Mouse (Mus musculus) retina, postnatal 1 day (tissue): ENCODE data around the gene Smoc1.

Source experiments
- DNase-seq: peaks from one replicate; pipeline ENCODE4 v3.0.0-alpha.2; 2012

Gene Smoc1

GRCm38 (mm10) chr12:81026277-81026994 is at the start of gene Smoc1:
Smoc1 (plus strand) TSS chr12:81026808.
- DNase-seq, result peak; percentile 94

DNA sequence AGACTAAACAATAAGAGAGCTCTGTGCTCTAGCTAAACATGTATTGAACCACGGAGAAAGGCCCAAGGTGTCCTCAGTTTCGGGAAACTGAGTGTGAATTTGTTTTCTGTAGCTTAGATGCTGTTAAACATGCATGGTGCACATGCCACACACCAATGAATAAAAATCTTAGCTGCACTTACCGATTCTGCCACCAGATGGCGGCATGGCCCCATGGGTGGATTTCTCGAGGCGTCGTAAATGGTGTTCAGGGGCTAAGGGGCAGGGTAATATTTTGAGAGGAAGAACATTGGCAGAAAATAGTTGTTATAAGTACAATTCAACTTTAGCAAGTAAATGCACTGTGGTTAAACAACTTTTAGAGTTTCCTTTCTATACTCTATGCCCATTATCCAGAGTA is 44.3 kb upstream of the Smoc1 start:
- peak; percentile 79 for DNase-seq

GRCm38 (mm10) chr12:80983695-80984094 is 42.9 kb upstream of the Smoc1 start:
- DNase-seq, result peak; percentile 48

DNA sequence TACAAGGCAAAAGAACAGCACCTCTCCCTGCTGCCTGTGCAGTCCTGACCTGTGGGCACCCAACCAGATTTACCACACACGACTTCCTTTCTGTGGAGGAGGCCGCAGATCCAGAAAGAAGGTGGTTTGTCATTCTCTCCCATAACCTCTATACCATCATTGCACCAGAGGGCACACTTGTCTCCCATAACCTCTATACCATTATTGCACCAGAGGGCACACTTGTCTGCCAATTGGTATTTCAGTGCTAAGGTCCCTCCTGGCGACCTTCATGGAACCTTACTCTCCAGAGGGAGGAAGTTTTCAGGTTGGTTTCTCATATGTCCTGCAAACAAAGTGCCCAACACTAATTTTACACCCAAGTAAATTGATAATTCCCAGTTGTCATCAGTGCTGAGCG is 40.0 kb upstream of the Smoc1 start:
- DNase-seq, result no peak

DNA sequence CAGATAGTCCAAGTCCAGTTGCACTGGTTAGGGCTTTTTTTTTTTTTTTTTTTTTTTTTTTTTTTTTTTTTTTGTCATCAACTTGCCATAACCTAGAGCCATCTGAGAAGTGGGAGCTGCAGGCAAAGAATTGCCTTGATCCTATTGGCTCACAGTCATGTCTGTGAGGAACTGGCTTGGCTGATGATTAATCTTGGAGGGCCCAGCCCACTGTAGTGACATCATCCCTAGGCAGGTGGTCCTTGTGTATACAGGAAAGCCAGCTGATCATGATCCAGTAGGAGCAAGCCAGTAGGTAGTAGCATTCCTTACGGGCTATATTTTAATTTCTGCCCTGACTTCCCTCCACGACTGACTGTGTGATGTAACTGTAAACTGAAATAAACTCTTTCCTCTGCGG is 38.3 kb upstream of the Smoc1 start:
- DNase-seq, result peak; percentile 65

DNA sequence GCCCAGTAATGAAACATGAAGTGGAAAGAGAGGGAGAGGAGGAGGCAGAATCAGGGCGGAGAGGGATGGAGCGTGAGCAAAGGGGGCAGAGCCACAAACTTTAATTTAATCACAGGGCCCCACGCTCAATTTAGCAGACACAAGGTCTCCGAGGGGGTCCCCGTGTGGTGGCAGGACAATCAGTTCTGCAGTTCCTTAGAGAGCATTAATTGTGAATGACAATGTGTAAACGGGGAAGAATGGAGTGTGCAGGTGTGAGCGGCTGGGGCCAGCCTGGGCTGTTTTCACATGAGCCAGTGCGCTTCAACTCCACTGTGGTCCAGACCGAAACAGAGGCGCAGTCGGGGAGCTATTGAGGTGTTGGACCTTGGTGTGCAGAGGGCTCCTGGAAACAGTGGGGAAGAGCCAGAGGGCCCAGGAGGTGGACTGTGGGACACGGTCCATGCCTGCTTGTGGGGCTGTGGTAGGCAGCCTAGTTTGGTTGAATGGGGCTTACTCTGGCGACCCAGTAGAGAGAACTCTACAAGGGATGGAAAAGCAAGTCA is 35.6 kb upstream of the Smoc1 start:
- DNase-seq, result peak; percentile 82

DNA sequence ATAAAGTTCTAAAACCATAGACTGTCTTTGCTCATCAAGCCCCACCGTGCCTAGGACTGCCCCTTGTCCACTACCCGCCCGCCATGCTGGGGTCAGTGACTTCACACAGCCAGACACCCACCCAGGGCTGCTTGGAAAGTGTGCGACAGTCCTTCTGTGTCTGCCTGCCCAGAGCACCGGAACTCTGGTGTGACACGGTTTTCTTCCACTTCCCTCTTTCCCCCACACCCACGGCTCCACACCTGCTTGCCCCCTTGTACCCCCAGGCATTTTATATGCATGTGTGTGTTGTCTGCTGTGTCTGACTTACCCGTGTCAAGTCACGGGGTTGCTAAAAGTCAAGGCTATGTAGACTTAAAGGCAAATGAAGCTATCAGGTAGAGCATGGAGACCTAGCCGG is 34.8 kb upstream of the Smoc1 start:
- no peak for DNase-seq

- DNase-seq, result no peak
Measured at GRCm38 (mm10) chr12:80992540-80993122, 34.0 kb upstream of the Smoc1 start.

- no peak for DNase-seq
Measured at GRCm38 (mm10) chr12:80993773-80994172, 32.8 kb upstream of the Smoc1 start.

DNA sequence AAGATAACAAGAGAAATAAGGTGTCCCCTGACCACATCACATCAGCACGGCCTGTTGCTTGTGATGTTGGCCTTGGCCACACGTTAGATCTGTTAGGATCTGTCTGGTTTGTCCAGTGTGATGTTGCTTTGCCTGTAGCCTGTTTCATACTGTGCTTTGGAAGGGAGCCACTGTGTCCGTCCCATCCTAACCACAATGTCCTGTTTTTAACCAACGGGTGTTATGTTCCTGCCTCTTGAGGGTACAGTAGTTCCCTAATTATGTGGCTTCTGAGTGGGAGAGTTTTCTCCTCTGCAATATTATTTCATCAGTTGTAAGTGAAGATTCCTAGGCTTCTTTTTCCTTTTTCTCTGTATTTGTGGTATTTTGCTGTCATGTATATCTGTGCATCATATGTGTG is 31.3 kb upstream of the Smoc1 start:
- DNase-seq, result no peak

GRCm38 (mm10) chr12:80997652-80998051 is 29.0 kb upstream of the Smoc1 start:
- no peak for DNase-seq

DNA sequence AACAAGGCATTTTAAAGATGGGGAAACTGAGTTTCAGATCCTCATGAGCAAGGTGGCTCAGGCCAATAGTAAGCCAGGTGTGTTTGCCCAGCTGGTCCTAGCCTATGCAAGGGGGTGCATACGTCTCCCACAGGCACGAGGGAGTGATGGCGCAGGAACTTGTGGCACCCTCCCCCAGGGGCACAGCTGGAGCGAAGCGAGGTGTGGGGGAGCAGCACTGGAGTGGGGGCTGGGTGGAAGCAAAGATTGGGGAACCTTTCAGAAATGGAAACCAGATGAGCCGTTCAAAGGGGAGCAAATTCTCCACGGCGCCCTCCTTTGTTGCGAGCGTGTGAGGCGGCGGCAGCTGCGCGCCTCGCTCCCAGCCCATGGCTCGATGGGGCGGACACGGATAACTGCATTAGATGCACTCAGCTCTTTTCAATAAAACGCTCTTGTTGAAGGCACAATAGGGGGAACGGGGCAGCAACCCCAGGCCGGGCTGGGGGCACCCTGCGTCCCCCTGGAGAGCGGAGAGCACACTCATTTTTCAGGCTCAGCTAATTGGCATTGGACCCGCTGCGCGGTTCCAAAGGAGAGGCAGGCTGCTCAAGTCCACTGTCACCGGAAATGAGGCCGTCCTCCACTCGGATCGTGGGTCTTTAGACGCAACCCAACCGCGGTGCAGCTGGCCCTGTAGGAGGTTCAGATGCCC is 27.9 kb upstream of the Smoc1 start:
- DNase-seq, result peak; percentile 91

DNA sequence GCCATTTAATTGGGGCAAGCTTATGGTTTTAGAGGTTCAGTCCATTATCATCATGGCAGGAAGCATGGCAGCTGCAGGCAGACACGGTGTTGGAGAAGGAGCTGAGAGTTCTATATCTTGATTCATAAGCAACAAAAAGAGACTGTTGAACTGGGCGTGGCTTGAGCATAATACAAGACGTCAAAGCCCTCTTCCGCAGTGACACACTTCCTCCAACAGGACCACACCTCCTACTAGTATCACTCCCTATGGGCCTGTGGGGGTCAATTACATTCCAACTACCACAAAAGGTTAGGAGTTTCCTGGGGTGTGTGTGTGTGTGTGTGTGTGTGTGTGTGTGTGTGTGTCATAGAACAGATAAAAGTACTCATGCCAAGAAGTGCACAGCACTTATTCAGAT is 25.7 kb upstream of the Smoc1 start:
- DNase-seq, result no peak

DNA sequence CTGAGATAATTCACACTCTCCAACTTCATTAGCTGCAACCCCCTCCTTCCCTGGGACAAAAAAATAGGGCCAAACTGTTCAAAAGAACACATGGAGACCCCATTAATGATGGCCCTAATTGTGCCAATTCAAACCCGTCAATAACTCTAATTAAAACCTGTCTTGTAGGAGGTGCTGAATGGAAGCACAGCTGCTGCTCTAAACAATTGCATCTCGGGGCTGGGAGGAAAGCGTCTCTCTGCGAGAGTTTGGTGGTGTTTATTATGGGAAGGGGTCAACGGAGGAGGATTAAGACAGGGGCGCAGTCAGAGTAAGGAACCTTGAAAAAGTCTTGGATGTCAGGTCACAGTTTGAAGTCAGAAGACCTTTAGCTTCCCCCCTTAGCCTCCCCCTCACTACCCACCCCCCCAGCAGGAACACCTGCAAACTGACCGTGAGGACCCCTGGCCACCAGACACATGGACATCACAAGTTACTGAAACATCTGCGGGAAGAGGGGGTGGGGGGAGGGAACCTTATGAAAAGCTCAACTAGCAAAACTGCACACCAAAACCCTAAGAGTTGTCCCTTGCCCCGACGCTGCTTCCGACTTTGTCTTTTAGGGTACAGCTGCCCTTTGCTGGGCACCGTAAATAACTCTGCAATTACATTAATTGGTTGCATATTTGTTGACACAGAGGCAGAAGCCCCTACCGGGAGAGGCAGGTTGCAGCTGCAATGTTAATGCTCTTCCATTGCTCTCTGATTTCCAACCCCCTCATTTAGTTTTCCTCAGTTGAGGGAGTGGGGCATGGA is 23.6 kb upstream of the Smoc1 start:
- peak; percentile 95 for DNase-seq

- DNase-seq, result peak; percentile 53
Measured at GRCm38 (mm10) chr12:81009813-81010212, 16.8 kb upstream of the Smoc1 start.

DNA sequence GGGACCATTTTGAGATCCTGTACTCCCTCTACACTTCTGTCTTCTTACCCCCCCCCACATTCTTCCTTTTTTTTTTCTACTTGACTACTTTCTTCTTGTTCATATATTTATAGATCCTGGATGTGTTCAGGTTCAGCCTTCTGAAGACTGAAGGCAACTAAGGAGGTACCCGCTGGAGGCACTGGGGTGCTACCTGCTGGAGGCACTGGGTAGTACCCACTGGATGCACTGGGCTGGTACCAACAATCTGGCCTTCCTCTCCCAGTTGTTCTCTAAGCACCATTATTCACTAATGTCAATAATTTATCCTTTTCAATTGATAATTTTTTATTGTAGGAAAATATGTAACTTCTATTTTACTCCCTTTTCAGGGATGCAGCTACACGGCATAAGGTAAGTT is 14.6 kb upstream of the Smoc1 start:
- DNase-seq, result no peak

DNA sequence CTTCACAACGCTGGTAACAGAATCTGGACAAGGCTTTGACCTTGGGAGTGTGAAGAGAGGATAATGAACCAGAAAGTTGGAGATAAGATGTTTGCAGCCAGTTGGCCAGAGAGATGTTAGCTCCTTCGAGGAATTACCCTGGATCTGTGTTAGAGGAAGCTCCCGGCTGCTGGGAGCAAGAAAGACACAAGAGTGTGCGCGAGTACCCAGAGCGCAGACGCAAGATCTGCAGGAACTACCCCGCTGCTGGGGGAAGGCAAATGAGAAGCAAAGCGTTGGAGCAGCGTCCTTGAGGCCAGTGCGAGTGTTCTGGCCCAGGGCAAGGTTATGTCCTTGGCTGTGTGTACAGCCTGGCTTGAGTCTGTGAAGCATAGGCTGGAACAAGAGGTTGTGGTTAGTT is 13.1 kb upstream of the Smoc1 start:
- no peak for DNase-seq

DNA sequence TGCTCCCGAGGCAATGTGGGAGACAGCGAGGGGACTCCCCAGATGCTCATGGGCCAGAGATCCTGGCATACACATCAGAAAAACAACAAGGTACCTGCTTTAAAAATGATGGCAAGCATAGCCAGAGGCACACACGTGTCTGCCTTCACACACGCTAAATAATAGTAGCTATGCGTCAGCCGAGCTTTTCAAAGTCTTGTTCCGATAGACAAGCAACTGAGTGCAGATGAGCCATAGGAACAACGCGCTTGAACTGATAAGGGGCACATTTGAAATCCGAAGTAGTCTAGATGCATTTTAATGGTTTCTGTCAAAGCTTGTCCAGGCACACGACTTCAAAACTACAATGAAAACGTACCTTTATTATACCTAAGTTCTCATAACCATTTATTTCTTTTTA is 9.0 kb upstream of the Smoc1 start:
- no peak for DNase-seq

DNA sequence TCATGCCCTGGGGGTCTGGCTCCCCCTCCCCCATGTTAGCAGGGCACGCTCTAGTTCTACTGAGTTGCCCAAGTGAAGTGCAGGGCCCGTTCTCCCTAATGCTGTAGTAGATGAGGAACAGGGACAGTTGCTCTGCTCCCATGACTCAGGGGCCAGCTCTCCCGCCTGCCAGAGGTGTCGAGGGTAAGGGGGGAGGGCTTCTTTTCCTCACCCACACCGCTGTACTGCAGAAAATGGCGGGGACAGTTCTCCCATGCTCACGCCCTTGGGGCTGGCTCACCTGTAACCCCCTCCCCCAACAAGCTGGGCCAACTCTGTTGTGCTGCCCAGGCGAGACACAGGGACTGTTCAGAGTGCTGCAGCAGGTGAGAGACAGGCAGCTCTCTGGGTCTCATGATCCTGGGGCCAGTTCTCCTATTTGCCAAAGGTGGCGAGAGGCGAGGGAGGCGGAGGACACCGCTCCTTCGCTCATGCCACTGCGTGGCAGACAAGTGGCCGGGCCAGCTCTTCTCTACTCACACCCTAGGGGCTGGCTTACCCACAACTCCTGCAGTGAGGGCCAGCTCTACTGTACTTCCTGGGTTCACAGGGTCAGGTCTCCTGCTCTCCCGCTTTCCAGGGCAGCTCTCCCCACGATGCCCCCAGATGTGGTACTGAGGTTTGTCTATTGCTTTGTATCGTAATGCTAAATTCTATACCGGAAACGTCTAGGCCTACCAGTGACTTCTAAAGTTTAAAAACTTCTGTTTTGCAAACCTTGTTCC is 7.9 kb upstream of the Smoc1 start:
- DNase-seq, result no peak

DNA sequence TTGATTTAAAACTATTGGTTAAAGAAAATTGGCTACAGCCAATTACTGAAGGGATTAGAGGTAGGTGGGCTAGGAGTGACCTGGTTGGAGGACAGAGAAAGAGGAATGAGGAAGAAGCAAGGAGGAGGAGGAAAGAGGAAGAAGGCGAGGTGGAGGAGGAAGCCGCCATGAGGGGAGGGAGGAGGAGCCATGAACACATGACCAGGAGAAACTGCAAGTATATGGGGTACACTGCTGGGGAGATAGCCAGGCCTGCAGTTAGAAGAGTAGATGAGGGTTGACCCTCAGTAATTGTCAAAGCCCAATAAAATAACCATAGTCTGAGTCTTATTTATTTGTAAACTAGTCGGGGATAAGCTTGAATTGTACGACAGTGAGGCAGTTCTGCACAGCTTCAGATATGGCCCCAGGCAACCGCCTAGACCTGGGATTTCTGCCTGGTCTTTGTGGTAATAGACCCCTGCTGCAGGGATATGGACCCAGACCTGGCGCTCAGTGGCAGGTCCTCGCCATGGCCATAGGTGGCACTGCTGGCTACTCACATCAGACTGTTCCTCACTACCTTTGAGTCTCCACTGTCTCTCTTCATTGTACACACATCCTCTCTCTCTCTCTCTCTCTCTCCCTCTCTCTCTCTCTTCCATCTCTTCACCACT is 7.2 kb upstream of the Smoc1 start:
- no peak for DNase-seq

DNA sequence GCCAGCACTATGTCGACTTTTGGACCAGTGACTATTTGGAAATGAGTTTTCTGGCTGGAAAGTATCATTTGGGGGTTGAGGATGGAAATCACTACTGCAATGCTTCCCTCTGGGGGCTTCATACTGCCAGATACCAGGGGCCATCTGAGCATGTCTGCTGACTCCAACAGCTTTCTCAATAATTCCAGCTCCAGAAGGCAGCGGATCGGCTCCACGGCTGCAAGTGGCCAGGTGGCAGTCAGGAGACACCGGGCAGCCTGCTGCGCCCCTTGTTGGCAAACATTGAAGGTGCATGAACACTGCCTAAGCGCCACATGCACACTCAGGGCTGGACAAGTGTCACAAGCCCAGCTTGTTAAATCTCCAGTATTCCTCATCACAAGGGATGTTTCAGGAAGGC is 2.2 kb upstream of the Smoc1 start:
- DNase-seq, result no peak

DNA sequence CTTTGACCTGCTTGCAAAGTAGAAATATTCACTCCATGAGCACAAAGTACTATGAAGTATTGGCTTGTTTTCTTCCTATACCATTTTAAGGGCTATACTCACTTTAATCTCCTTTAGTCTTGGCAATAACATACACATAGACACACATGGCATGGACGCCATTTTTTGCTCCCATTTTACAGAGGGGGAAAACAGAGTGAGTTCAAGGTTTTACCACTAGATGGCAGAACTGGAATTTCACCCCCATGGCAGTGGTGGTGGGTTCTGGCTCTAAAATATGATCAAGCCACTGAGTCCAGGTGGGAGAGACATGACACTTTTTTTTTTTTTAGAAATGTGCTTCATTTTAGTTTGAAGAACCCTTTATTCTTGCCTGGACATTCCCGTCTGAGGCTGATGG is 1.6 kb upstream of the Smoc1 start:
- no peak for DNase-seq
